Mouse (Mus musculus) MEL (cell line): ENCODE results near the gene Prepl. TPM values are rescaled to one million over a fixed set of nuclear protein-coding genes. Genes with fewer than 3 reads are reported as not detected.
A peak's percentile ranks its signal among the peaks of the same experiment; 100 is the strongest.

ENCODE experiments used
- DNase-seq: peaks from one replicate; pipeline ENCODE4 v3.0.0; 2011; ENCODE audit warnings: low read depth, low spot score
- H3K27ac ChIP-seq: 2 replicates; pipeline ENCODE4 v1.5.1; 2012; ENCODE audit warnings: low read depth, mild to moderate bottlenecking, control low read depth, low read length, moderate library complexity; ENCODE audit not compliant: control insufficient read depth
- H3K27me3 ChIP-seq, 2 experiments: fragments of 150-350 bp in 1 of 2; sonication (generic) in 1 of 2; 2 replicates each; pipeline ENCODE4 v1.6.1; 2012; ENCODE audit warnings: low read length in 2 of 2, mild to moderate bottlenecking in 2 of 2, improper control_type of control experiment in 1 of 2, moderate library complexity in 1 of 2; ENCODE audit not compliant: insufficient read depth in 2 of 2, control insufficient read depth in 1 of 2
- H3K36me3 ChIP-seq, 2 experiments: 2 replicates each; pipeline ENCODE4 v1.6.1; 2012 to 2014; ENCODE audit warnings: low read length in 2 of 2, improper control_type of control experiment in 1 of 2, inconsistent platforms in 1 of 2, mild to moderate bottlenecking in 1 of 2; ENCODE audit not compliant: insufficient read depth in 2 of 2, control insufficient read depth in 1 of 2
- H3K4me1 ChIP-seq, 2 experiments: fragments of 150-350 bp in 1 of 2; sonication (generic) in 1 of 2; 2 replicates each; pipeline ENCODE4 v1.6.1; 2012; ENCODE audit warnings: low read length in 2 of 2, improper control_type of control experiment in 1 of 2, mild to moderate bottlenecking in 1 of 2; ENCODE audit not compliant: insufficient read depth in 2 of 2, control insufficient read depth in 1 of 2
- H3K4me3 ChIP-seq, 2 experiments: fragments of 150-350 bp in 1 of 2; sonication (generic) in 1 of 2; 2 replicates each; pipeline ENCODE4 v1.5.1; 2012; ENCODE audit warnings: low read depth in 2 of 2, low read length in 2 of 2, mild to moderate bottlenecking in 2 of 2, moderate library complexity in 2 of 2, control low read depth in 1 of 2, improper control_type of control experiment in 1 of 2; ENCODE audit not compliant: control insufficient read depth in 1 of 2, insufficient read depth in 1 of 2
- H3K79me2 ChIP-seq: 2 replicates; pipeline ENCODE4 v1.6.1; 2012; ENCODE audit warnings: mild to moderate bottlenecking, low read length, moderate library complexity; ENCODE audit not compliant: control insufficient read depth, poor library complexity, insufficient read depth
- H3K9ac ChIP-seq: 2 replicates; pipeline ENCODE4 v1.6.1; 2012; ENCODE audit warnings: low read depth, mild to moderate bottlenecking, control low read depth, low read length, moderate library complexity; ENCODE audit not compliant: control insufficient read depth, poor library complexity, severe bottlenecking
- H3K9me3 ChIP-seq: fragments of 150-350 bp; sonication (generic); replicated peaks from 2 replicates; pipeline ENCODE4 v1.6.1; 2012; ENCODE audit warnings: mild to moderate bottlenecking, low read length, improper control_type of control experiment, moderate library complexity; ENCODE audit not compliant: insufficient read depth
- CHD1 ChIP-seq: IDR thresholded peaks from 2 replicates; pipeline ENCODE4 v1.6.1; 2012; ENCODE audit warnings: low read depth, mild to moderate bottlenecking, inconsistent platforms, low read length, improper control_type of control experiment
- CHD2 ChIP-seq: IDR thresholded peaks from 2 replicates; pipeline ENCODE4 v1.6.1; 2011; ENCODE audit warnings: low read length, improper control_type of control experiment
- EP300 ChIP-seq, 2 experiments: IDR thresholded peaks; 2 replicates each; pipeline ENCODE4 v1.6.1; 2011; ENCODE audit warnings: improper control_type of control experiment in 2 of 2, low read length in 2 of 2, low read depth in 1 of 2, mild to moderate bottlenecking in 1 of 2
- ETS1 ChIP-seq: IDR thresholded peaks from 2 replicates; pipeline ENCODE4 v1.6.1; 2012; ENCODE audit warnings: low read depth, mild to moderate bottlenecking, inconsistent platforms, low read length, improper control_type of control experiment, moderate library complexity
- GATA1 ChIP-seq: IDR thresholded peaks from 2 replicates; pipeline ENCODE4 v1.6.1; 2011; ENCODE audit warnings: low read depth, low read length, improper control_type of control experiment
- KAT2A ChIP-seq: conservative IDR thresholded peaks from 2 replicates; pipeline ENCODE4 v1.6.1; 2012; ENCODE audit warnings: low read depth, low read length, improper control_type of control experiment, inconsistent platforms
- MEF2A ChIP-seq: IDR thresholded peaks from 2 replicates; pipeline ENCODE4 v1.6.1; 2014; ENCODE audit warnings: low read depth, mild to moderate bottlenecking, inconsistent platforms, low read length, improper control_type of control experiment; ENCODE audit not compliant: poor library complexity, insufficient replicate concordance, severe bottlenecking; ENCODE audit errors: extremely low read depth
- MYC ChIP-seq: IDR thresholded peaks from 2 replicates; pipeline ENCODE4 v1.6.1; 2011; ENCODE audit warnings: low read depth, mild to moderate bottlenecking, low read length, improper control_type of control experiment, moderate library complexity
- POLR2A ChIP-seq, 2 experiments: IDR thresholded peaks; 2 replicates each; pipeline ENCODE4 v1.6.1; 2011 to 2012; ENCODE audit warnings: low read length in 2 of 2, mild to moderate bottlenecking in 2 of 2, control low read depth in 1 of 2, improper control_type of control experiment in 1 of 2, low read depth in 1 of 2, moderate library complexity in 1 of 2; ENCODE audit not compliant: control insufficient read depth in 1 of 2, insufficient read depth in 1 of 2, poor library complexity in 1 of 2
- POLR2AphosphoS2 ChIP-seq: IDR thresholded peaks from 2 replicates; pipeline ENCODE4 v1.6.1; 2011; ENCODE audit warnings: low read length, improper control_type of control experiment
- POLR2AphosphoS5 ChIP-seq: IDR thresholded peaks from 2 replicates; pipeline ENCODE4 v1.6.1; 2012; ENCODE audit warnings: low read depth, borderline replicate concordance, mild to moderate bottlenecking, inconsistent platforms, low read length, moderate library complexity, mixed read lengths
- RCOR1 ChIP-seq: IDR thresholded peaks from 2 replicates; pipeline ENCODE4 v1.6.1; 2012; ENCODE audit warnings: low read depth, mild to moderate bottlenecking, inconsistent platforms, low read length, improper control_type of control experiment
- SIN3A ChIP-seq: IDR thresholded peaks from 2 replicates; pipeline ENCODE4 v1.6.1; 2012; ENCODE audit warnings: low read length, improper control_type of control experiment, inconsistent platforms
- TAL1 ChIP-seq: IDR thresholded peaks from 2 replicates; pipeline ENCODE4 v1.6.1; 2012; ENCODE audit warnings: mild to moderate bottlenecking, inconsistent platforms, low read length, moderate library complexity, mixed read lengths
- TBP ChIP-seq: IDR thresholded peaks from 2 replicates; pipeline ENCODE4 v1.8.0; 2011; ENCODE audit warnings: low read depth, low read length, improper control_type of control experiment
- TCF12 ChIP-seq: IDR thresholded peaks from 2 replicates; pipeline ENCODE4 v1.6.1; 2014; ENCODE audit warnings: low read depth, mild to moderate bottlenecking, inconsistent platforms, low read length, improper control_type of control experiment, moderate library complexity
- USF2 ChIP-seq, 2 experiments: IDR thresholded peaks; 2 replicates each; pipeline ENCODE4 v1.6.1; 2011 to 2012; ENCODE audit warnings: improper control_type of control experiment in 2 of 2, low read length in 2 of 2, borderline replicate concordance in 1 of 2, inconsistent platforms in 1 of 2, low read depth in 1 of 2, mild to moderate bottlenecking in 1 of 2; ENCODE audit not compliant: insufficient read depth in 1 of 2
- ZKSCAN1 ChIP-seq: IDR thresholded peaks from 2 replicates; pipeline ENCODE4 v1.6.1; 2012; ENCODE audit warnings: low read depth, mild to moderate bottlenecking, inconsistent platforms, low read length, improper control_type of control experiment, moderate library complexity
- ZNF384 ChIP-seq: IDR thresholded peaks from 2 replicates; pipeline ENCODE4 v1.6.1; 2012; ENCODE audit warnings: low read depth, mild to moderate bottlenecking, inconsistent platforms, low read length, improper control_type of control experiment
- polyA plus RNA-seq, 2 experiments: library from polyadenylated mRNA; stranded (reverse) in 1 of 2; unstranded in 1 of 2; fragments of >175 nt in 1 of 2; fragments of >200 nt in 1 of 2; gene quantifications; 2 replicates each; pipeline versions ENCODE4 v1.2.1 to v1.2.4; 2012; ENCODE audit warnings: low replicate concordance in 2 of 2, low read depth in 1 of 2; ENCODE audit not compliant: insufficient read length in 2 of 2, insufficient read depth in 1 of 2, missing spikeins in 1 of 2
- total RNA-seq: library from RNA; depleted of rRNA; stranded (reverse); fragments of 300-350 nt; gene quantifications from 2 replicates; pipeline ENCODE4 v1.2.3, GENCODE M21; 2012

Gene Prepl
- total and polyA plus RNA-seq, 3 experiments, result 12.2 to 23.2 TPM; not detected in 1

- Histone ChIP-seq H3K4me3 (no peak overlapping the region), H3K36me3 (peaks cover 0 to 18% of the 10 kb centered on the region in 2 experiments; a peak in 2 of 4 replicates), H3K79me2 (no peaks in the 10 kb centered on the region), H3K9ac (no peak overlapping the region), H3K9me3 (no peaks in the 10 kb centered on the region), H3K4me1 (peaks cover 8 to 17% of the 10 kb centered on the region in 2 experiments), H3K27me3 (no peaks in the 10 kb centered on the region), H3K27ac (no peak overlapping the region)
- TF ChIP-seq ZKSCAN1, result peak; percentile 65; the same call in 1 of the 2 replicates
- TF ChIP-seq POLR2AphosphoS5, result no peak
- DNase-seq, result no peak
Measured at GRCm38 (mm10) chr17:85020343-85020742, 69.7 kb downstream of the Prepl start.

DNA sequence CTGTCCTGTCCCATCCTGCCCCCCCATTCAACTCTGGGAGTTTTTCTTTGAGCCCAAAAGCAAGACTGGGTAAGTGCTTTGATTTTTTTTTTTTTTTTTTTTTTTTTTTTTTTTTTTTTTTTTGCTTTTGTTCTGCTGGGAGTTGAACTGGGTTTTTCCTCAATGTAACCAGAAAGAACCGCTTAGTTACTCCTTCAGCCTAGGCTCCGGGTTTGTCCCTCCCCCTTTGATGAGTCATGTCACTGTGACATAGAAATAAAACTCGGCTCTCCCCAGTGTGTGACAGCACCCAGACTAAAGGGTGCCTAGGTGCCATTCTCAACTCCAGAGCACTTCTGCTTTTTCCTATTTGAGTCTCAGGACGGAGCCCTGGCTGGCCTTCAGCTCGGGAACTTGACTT, 71.2 kb downstream of the Prepl start:
- TF ChIP-seq CHD2 (no peak), ZNF384 (peak; percentile 78), USF2 (IDR thresholded peaks at IDR 0.05; ENCODE audit: borderline replicate concordance in 1 of 2, insufficient read depth in 1 of 2, low read depth in 1 of 2, low read length in 2 of 2) (no peak), MYC (no peak), POLR2AphosphoS2 (no peak), POLR2A (IDR thresholded peaks at IDR 0.05; ENCODE audit: control insufficient read depth in 1 of 2, insufficient read depth in 1 of 2, low read depth in 1 of 2, low read length in 2 of 2, poor library complexity in 1 of 2) (no peak), MEF2A (no peak)
- Histone ChIP-seq H3K27me3 (no peaks in the 10 kb centered on the region), H3K9ac (no peak overlapping the region), H3K79me2 (no peaks in the 10 kb centered on the region), H3K36me3 (peaks cover 4 to 18% of the 10 kb centered on the region in 2 experiments), H3K27ac (peak overlapping the region; percentile 26), H3K4me1 (peaks cover 8 to 17% of the 10 kb centered on the region in 2 experiments), H3K9me3 (no peaks in the 10 kb centered on the region), H3K4me3 (no peak overlapping the region)
- DNase-seq, result peak; percentile 88

DNA sequence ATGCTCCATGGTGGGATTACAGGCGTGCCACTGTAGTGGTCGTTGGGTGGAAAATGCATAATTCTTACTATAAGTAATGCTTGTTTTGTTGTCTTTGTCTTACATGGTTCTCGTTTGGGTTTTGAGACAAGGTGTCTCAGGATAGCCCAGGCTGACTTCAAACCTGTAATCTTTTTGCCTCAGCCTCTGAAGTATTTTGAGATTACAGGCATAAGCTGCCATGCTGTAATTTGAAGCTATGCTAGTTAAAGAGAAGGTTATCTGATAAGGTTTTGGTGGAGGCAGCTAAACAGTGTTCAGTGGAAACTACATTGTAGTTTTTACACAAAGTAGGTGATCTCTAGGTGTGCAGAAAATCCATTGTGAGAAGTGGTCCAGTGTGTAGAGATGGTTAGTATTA, 71.7 kb downstream of the Prepl start:
- Histone ChIP-seq H3K9ac (no peak overlapping the region), H3K36me3 (peaks cover 4 to 18% of the 10 kb centered on the region in 2 experiments), H3K27me3 (no peaks in the 10 kb centered on the region), H3K4me3 (no peak overlapping the region)
- peak; percentile 63 for DNase-seq
- TF ChIP-seq MYC (0 out of 2 replicates have a peak, but pooled peaks have one; percentile 28), RCOR1 (0 out of 2 replicates have a peak, but pooled peaks have one; percentile 11), TBP (no peak), EP300 (IDR thresholded peaks at IDR 0.05; ENCODE audit: low read depth in 1 of 2, low read length in 2 of 2) (peak; percentile 54 to 62; a peak in 3 of 4 replicates), TAL1 (peak; percentile 55), TCF12 (peak; percentile 50; the same call in 1 of the 2 replicates), GATA1 (peak; percentile 85), SIN3A (0 out of 2 replicates have a peak, but pooled peaks have one; percentile 29), USF2 (IDR thresholded peaks at IDR 0.05; ENCODE audit: borderline replicate concordance in 1 of 2, insufficient read depth in 1 of 2, low read depth in 1 of 2, low read length in 2 of 2) (no peak), CHD1 (no peak), KAT2A (no peak), ETS1 (0 out of 2 replicates have a peak, but pooled peaks have one; percentile 21)
- TF ChIP-seq, all 39 proteins: peak for 8
- Histone ChIP-seq H3K9me3 (no peaks in the 10 kb centered on the region), H3K27ac (peak overlapping the region; percentile 26; the same call in 1 of the 2 replicates), H3K79me2 (no peaks in the 10 kb centered on the region), H3K4me1 (peaks cover 8 to 17% of the 10 kb centered on the region in 2 experiments)
